Mouse (Mus musculus) spleen, adult 2 months (tissue): ENCODE results near the gene Ttll12.

Experiments used
- CTCF ChIP-seq: fragments of 200-500 bp; IDR thresholded peaks from 2 replicates; pipeline ENCODE4 v1.5.1; 2011; ENCODE audit warnings: mild to moderate bottlenecking, inconsistent platforms; ENCODE audit not compliant: insufficient read depth, insufficient read length, insufficient replicate concordance; ENCODE audit errors: extremely low read depth
- POLR2A ChIP-seq: fragments of 200-500 bp; IDR thresholded peaks from 2 replicates; pipeline ENCODE4 v1.6.1; 2011; ENCODE audit warnings: low read depth, low read length, inconsistent platforms

- TF ChIP-seq POLR2A: no peak
- no peak for TF ChIP-seq CTCF
These were observed 59.1 kb downstream of the Ttll12 start for GRCm38 (mm10) chr15:83535890-83536231.
